Mouse (Mus musculus): Measurements from ENCODE around the gene Scnm1.

GRCm38 (mm10) chr3:95106338-95107117 lies 27.3 kb downstream of the Scnm1 start, which contains the start of gene Pip5k1a:
- peak; percentile 51 for TF ChIP-seq CTCF (IDR thresholded peaks at IDR 0.05; ENCODE audit: low read depth)
- peak; percentile 21; the same call in 1 of the 2 replicates for TF ChIP-seq EP300 (IDR thresholded peaks at IDR 0.05; ENCODE audit: low read depth)
